8 mouse cellular contexts compared by ENCODE assay signal in genomic region chr1:189972790-189973406, GRCm38 (mm10). TPM values are rescaled to one million over a fixed set of nuclear protein-coding genes. Genes with fewer than 3 reads are reported as not detected.
DNase-seq lines count a peak whose midpoint lies in the region; ATAC-seq lines count a peak whose summit lies in the region.

No protein-coding gene starts in this region.

- 11% methylated on average over 13 of the region's 13 CpGs for WGBS in lung, embryonic 15.5 days

- DNase-seq in MEL-GATA-1-ER (ENCODE audit: extremely low read depth, low read depth), result peak; percentile 55
- peak; percentile 61 for DNase-seq in cerebellum, adult 8-10 months
- peak; percentile 87 for DNase-seq in forelimb bud, embryonic 11.5 days (ENCODE audit: low read depth, low spot score)
- DNase-seq in layer of hippocampus, adult 8-10 months (ENCODE audit: low spot score in 2 of 2), result peak; percentile 60 to 75
- DNase-seq in ovary, postnatal 10 days (ENCODE audit: low spot score), result peak; percentile 48
- DNase-seq in thymus, postnatal 0 days (ENCODE audit: low spot score), result peak; percentile 88

- H3K27me3 ChIP-seq in lung, embryonic 15.5 days, result no peaks in the 10 kb centered on the region

- no peaks in the 10 kb centered on the region for H3K9me3 ChIP-seq in lung, embryonic 15.5 days

- H3K4me2 ChIP-seq in lung, embryonic 15.5 days, result peak overlapping the region; percentile 41

- no peak overlapping the region for H3K9ac ChIP-seq in lung, embryonic 15.5 days

- no peaks in the 10 kb centered on the region for H3K36me3 ChIP-seq in lung, embryonic 15.5 days

- H3K27ac ChIP-seq in lung, embryonic 15.5 days, result no peak overlapping the region

- peak; percentile 95 to 97 for ATAC-seq in hematopoietic stem cell, adult 5-6 weeks (replicated peaks in 1 of 2; ENCODE audit: insufficient read depth in 1 of 2, low FRiP score in 2 of 2, low TSS enrichment in 1 of 2, low read depth in 1 of 2, poor library complexity in 2 of 2, severe bottlenecking in 2 of 2)
- ATAC-seq in lung, embryonic 15.5 days (ENCODE audit: borderline replicate concordance, extremely low read depth, low FRiP score, low TSS enrichment), result peak; percentile 62; the same call in 1 of the 2 replicates

- 0 out of 2 replicates have a peak, but pooled peaks cover 3% of the 10 kb centered on the region for H3K4me1 ChIP-seq in lung, embryonic 15.5 days

- no peak overlapping the region for H3K4me3 ChIP-seq in lung, embryonic 15.5 days

RNA-seq across cellular contexts. Expression of gene Smyd2, which starts 50.7 kb away (rescaled TPM):
- 138 and 156 TPM in 2 replicates for total RNA-seq in hematopoietic stem cell, adult 5-6 weeks (2017)
- 10 to 100 TPM; 69.1 to 78.0 (median 73.4) TPM for total RNA-seq in layer of hippocampus, adult 8-10 months (2022)
- 98.5 and 99.1 TPM in 2 replicates for polyA plus RNA-seq in lung, embryonic 15.5 days (2015; fragmentation: Nextera tagmentation; extraction: Ambion mirVana)
- polyA plus RNA-seq in thymus, postnatal 0 days (2015; fragmentation: Nextera tagmentation; extraction: Ambion mirVana), result 64.7 and 64.9 TPM in 2 replicates
